Mouse (Mus musculus) stomach, postnatal 0 days (tissue): ENCODE measurements around the gene Pttg1ip. TPM values are rescaled to one million over a fixed set of nuclear protein-coding genes. Genes with fewer than 3 reads are reported as not detected.

Source experiments
- ATAC-seq: fragments of 200-750 bp; cut with Nextera tagmentation; 2 replicates; pipeline ENCODE4 v1.8.0; 2017; ENCODE audit not compliant: low FRiP score, low TSS enrichment
- DNase-seq: peaks from one replicate; pipeline ENCODE4 v3.0.0-alpha.2; 2016; ENCODE audit warnings: low spot score
- H3K27ac ChIP-seq: fragments of 300-500 bp; sonication (generic); replicated peaks from 2 replicates; pipeline ENCODE4 v1.5.1; 2014; ENCODE audit warnings: mild to moderate bottlenecking, control low read depth
- H3K27me3 ChIP-seq: fragments of 300-500 bp; sonication (generic); 2 replicates; pipeline ENCODE4 v1.6.1; 2014; ENCODE audit warnings: low read length; ENCODE audit not compliant: control insufficient read depth, insufficient read depth
- H3K36me3 ChIP-seq: fragments of 300-500 bp; sonication (generic); 2 replicates; pipeline ENCODE4 v1.6.1; 2014; ENCODE audit warnings: low read length, mixed read lengths; ENCODE audit not compliant: control insufficient read depth, insufficient read depth
- H3K4me1 ChIP-seq: fragments of 300-500 bp; sonication (generic); replicated peaks from 2 replicates; pipeline ENCODE4 v1.6.1; 2014; ENCODE audit warnings: antibody characterized with exemption; ENCODE audit not compliant: control insufficient read depth, insufficient read depth
- H3K4me2 ChIP-seq: fragments of 300-500 bp; sonication (generic); replicated peaks from 2 replicates; pipeline ENCODE4 v1.6.1; 2014; ENCODE audit warnings: low read depth, mild to moderate bottlenecking, control low read depth, moderate library complexity
- H3K4me3 ChIP-seq: fragments of 300-500 bp; sonication (generic); 2 replicates; pipeline ENCODE4 v1.5.1; 2014; ENCODE audit warnings: low read depth, low read length, control low read depth
- H3K9ac ChIP-seq: fragments of 300-500 bp; sonication (generic); 2 replicates; pipeline ENCODE4 v1.6.1; 2014; ENCODE audit warnings: mild to moderate bottlenecking, low read length, control low read depth, mixed read lengths
- H3K9me3 ChIP-seq: fragments of 300-500 bp; sonication (generic); 2 replicates; pipeline ENCODE4 v1.6.1; 2016; ENCODE audit warnings: low read length; ENCODE audit not compliant: control insufficient read depth
- CTCF ChIP-seq: IDR thresholded peaks from 2 replicates; pipeline ENCODE4 v1.5.1; 2016; ENCODE audit warnings: antibody characterized with exemption, low read depth, mild to moderate bottlenecking, moderate library complexity
- EP300 ChIP-seq: optimal IDR thresholded peaks from 2 replicates; pipeline ENCODE3; 2016; ENCODE audit warnings: antibody characterized with exemption
- WGBS: fragments of 180-500 bp; shearing (Covaris S2); extraction: QIAGEN DNeasy Blood & Tissue Kit; methylation state at CpG from one replicate; pipeline ENCODE4 v1.1.7; 2014; 5-methylcytosine and 5-hydroxymethylcytosine counted together
- polyA plus RNA-seq: library from polyadenylated mRNA; unstranded; fragments of >200 nt; fragmentation: Nextera tagmentation; extraction: Ambion mirVana; gene quantifications from 2 replicates; pipeline ENCODE4 v1.2.1, GENCODE M21; 2015

The Pttg1ip gene
- polyA plus RNA-seq, 1 experiment from 2014 or later = 278 TPM

DNA sequence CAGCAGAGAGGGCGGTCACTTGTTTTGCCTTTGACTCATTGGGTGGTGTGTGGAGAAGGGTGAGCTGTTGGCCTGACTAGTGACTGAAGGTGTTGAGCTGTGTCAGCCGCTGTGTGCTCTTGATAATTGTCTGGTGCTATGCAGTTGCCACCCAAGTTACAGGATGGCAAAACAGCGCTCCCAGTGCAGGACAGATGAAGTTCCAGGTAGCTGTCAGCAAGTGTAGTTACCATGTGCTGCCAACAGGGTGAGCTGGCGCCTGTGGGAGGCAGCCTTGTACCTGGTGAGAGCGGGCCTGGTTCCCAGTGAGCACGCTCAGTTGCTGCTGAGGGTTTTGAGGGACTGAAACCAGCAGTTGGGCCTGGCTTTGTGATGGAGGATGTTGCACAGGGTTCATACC is 9.3 kb downstream of the Pttg1ip start:
- 37% methylated on average over 6 of the region's 6 CpGs for WGBS
- Histone ChIP-seq H3K27ac (peak overlapping the region; percentile 69; the same call in 1 of the 2 replicates), H3K4me3 (no peak overlapping the region), H3K27me3 (no peaks in the 10 kb centered on the region), H3K9ac (no peak overlapping the region), H3K9me3 (no peaks in the 10 kb centered on the region), H3K36me3 (peaks cover 37% of the 10 kb centered on the region), H3K4me1 (no peaks in the 10 kb centered on the region), H3K4me2 (no peak overlapping the region)
- TF ChIP-seq CTCF (peak; percentile 92), EP300 (no peak)
- ATAC-seq (peak; percentile 94), DNase-seq (peak; percentile 90)

DNA sequence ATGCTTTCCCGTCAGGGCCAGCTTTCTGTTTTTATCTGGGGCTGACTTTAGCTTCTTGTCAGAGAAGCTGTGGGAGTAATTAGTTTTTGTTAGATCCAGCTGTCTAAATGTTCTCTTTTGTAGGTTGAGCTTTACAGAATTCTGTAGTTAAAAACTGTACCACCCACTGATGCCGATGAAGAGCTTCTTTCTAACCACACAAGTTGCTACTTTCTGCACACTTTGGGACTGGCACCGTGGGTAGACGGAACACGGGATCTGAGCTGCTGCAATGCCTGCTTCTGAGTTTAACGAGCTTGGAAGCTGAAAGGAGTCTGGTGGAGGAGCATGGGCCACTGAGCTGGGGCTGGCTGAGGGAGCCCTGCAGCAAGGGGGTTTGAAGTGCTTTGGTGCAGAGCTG is 10.0 kb downstream of the Pttg1ip start:
- TF ChIP-seq EP300 (no peak), CTCF (no peak)
- no peak overlapping the region for H3K4me3 ChIP-seq
- no peaks in the 10 kb centered on the region for H3K9me3 ChIP-seq
- H3K27me3 ChIP-seq = no peaks in the 10 kb centered on the region
- ATAC-seq = no peak
- no peak overlapping the region for H3K4me2 ChIP-seq
- H3K9ac ChIP-seq = no peak overlapping the region
- WGBS = 75% methylated on average over 6 of the region's 6 CpGs
- no peaks in the 10 kb centered on the region for H3K4me1 ChIP-seq
- peaks cover 40% of the 10 kb centered on the region for H3K36me3 ChIP-seq
- DNase-seq = no peak
- no peak overlapping the region for H3K27ac ChIP-seq

DNA sequence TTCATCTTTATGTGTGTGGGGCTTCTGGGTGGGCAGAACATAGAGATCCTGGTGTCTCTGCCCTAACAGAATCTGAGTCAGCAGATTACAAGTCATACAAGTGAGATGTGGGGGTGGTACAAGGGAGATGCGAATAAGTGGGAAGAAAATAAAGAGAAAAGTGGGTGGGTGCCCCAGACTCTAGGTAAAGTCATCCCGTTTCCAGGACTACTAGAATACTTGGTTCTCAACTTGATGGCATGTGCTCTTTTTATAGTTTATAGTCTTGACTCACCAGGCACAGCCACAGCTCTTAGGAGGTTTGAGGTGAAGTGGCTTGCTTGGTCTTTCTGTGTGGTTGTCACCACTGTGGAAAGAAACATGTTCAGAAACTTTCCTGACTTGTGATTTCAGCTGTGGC is 14.5 kb downstream of the Pttg1ip start:
- Histone ChIP-seq H3K9me3 (no peaks in the 10 kb centered on the region), H3K4me1 (no peaks in the 10 kb centered on the region), H3K36me3 (peaks cover 42% of the 10 kb centered on the region), H3K4me3 (no peak overlapping the region), H3K4me2 (no peak overlapping the region), H3K27me3 (no peaks in the 10 kb centered on the region), H3K9ac (no peak overlapping the region), H3K27ac (no peak overlapping the region)
- 86% methylated on average over 2 of the region's 2 CpGs for WGBS
- no peak for ATAC-seq
- no peak for DNase-seq
- TF ChIP-seq CTCF (no peak), EP300 (no peak)

DNA sequence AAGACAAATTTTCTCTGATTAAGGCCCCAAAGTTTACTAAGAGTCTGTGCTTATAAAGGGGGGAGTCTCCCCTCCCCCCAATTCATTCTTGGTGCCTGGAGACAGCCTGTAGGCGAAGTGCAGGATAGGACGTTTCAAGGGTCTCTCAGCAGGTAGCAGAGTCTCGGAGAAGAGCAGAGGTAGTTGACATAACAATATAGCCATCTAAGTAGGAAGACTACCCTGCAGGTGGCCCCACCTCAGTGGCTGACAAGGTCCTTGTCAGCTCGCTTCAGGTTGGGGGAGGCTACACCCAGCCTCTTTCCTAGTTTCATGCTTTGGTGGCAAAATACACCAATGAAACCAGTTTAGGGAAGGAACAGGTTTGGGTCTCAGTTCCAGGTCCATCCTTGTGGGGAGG is 21.5 kb downstream of the Pttg1ip start:
- no peak overlapping the region for H3K4me2 ChIP-seq
- WGBS = 71% methylated on average over 4 of the region's 4 CpGs

DNA sequence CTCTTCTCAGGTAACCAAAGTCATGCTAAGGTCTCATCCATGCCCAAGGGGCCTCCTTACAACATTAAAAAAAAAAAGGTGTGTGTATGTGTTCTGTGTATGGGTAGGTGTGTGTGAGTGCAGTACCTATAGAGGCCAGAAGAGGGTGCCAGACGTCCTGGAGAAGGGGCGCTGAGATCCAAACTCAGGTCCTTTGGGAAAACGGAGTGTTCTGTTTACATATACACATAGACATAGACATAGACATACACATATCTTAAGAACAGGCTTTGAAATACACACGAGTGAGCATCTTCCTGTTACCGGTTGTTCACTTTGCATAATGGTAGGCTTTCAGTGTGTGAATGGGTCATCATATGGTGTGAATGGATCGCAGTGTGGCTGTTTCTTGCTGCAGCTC is 22.6 kb downstream of the Pttg1ip start:
- Histone ChIP-seq H3K4me3 (no peak overlapping the region), H3K4me2 (no peak overlapping the region), H3K9ac (no peak overlapping the region), H3K9me3 (no peaks in the 10 kb centered on the region), H3K4me1 (peaks cover 7% of the 10 kb centered on the region; the same call in 1 of the 2 replicates), H3K27me3 (no peaks in the 10 kb centered on the region), H3K27ac (no peak overlapping the region), H3K36me3 (no peaks in the 10 kb centered on the region)
- ATAC-seq (no peak), DNase-seq (no peak)
- TF ChIP-seq EP300 = no peak
- peak; percentile 55 for TF ChIP-seq CTCF
- 92% methylated on average over 6 of the region's 6 CpGs for WGBS

More for the DNA sequence above, 21.5 kb downstream of the Pttg1ip start:
- TF ChIP-seq CTCF (no peak), EP300 (no peak)
- no peak for ATAC-seq
- Histone ChIP-seq H3K36me3 (peaks cover 4% of the 10 kb centered on the region), H3K9ac (no peak overlapping the region), H3K27me3 (no peaks in the 10 kb centered on the region), H3K4me3 (no peak overlapping the region), H3K4me1 (peaks cover 7% of the 10 kb centered on the region; the same call in 1 of the 2 replicates), H3K9me3 (no peaks in the 10 kb centered on the region), H3K27ac (no peak overlapping the region)
- DNase-seq = no peak

DNA sequence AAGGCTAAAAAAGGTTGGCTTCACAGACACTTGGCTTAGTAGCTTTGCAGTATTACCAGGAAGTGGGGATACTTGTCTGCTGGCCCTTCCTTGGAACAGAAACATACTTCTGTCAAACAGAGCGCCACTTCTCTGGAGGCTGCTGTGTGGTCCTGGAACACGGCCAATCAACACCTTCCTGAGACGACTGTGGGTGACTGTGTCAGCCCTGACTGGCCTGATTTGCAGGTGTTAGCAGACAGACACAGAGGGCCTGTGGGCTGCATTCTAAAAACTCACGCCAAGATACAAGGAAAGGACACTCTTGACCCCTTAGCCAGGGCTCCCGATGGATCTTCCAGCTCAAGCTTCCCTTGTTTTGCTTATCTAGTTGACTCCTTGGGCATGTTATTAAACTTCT is 23.4 kb downstream of the Pttg1ip start:
- WGBS = 49% methylated on average over 5 of the region's 5 CpGs
- no peaks in the 10 kb centered on the region for H3K36me3 ChIP-seq
- no peak overlapping the region for H3K4me3 ChIP-seq
- H3K9me3 ChIP-seq = no peaks in the 10 kb centered on the region
- peak; percentile 63 for DNase-seq
- no peak overlapping the region for H3K9ac ChIP-seq
- peaks cover 7% of the 10 kb centered on the region; the same call in 1 of the 2 replicates for H3K4me1 ChIP-seq
- ATAC-seq = no peak
- peak overlapping the region; percentile 99 for H3K27ac ChIP-seq
- H3K27me3 ChIP-seq = no peaks in the 10 kb centered on the region
- TF ChIP-seq EP300 (no peak), CTCF (no peak)
- no peak overlapping the region for H3K4me2 ChIP-seq
